Comparison of ENCODE assay signal across 8 mouse cellular contexts in genomic region chr13:63642617-63643016, GRCm38 (mm10).
A peak's percentile ranks its signal among the peaks of the same experiment; 100 is the strongest.
DNase-seq lines count a peak whose midpoint lies in the region; ATAC-seq lines count a peak whose summit lies in the region.

No protein-coding gene starts in this region.

- H3K9me3 ChIP-seq in midbrain, embryonic 16.5 days (replicated peaks; ENCODE audit: control insufficient read depth, low read length, poor library complexity, severe bottlenecking): no peaks in the 10 kb centered on the region

- 63% methylated on average over 5 of the region's 5 CpGs for WGBS in midbrain, embryonic 16.5 days

- no peak overlapping the region for H3K27ac ChIP-seq in midbrain, embryonic 16.5 days (ENCODE audit: low read length)

- peak; percentile 62 for DNase-seq in 3T3-L1 (ENCODE audit: low read depth, low spot score)
- DNase-seq in adrenal gland, postnatal 25 days: peak; percentile 89
- DNase-seq in forelimb bud, embryonic 11.5 days (ENCODE audit: low read depth, low spot score): peak; percentile 69
- DNase-seq in heart, postnatal 10 days: peak; percentile 90 to 91
- peak; percentile 86 to 92 for DNase-seq in kidney, postnatal 4 days
- peak; percentile 85 to 89 for DNase-seq in lung, adult 18-20 months
- peak; percentile 71 for DNase-seq in right cerebral cortex, postnatal 14 days

- no peaks in the 10 kb centered on the region for H3K4me1 ChIP-seq in midbrain, embryonic 16.5 days (ENCODE audit: control insufficient read depth, insufficient read depth, low read length)

- H3K27me3 ChIP-seq in midbrain, embryonic 16.5 days (ENCODE audit: control insufficient read depth, insufficient read depth, low read depth, low read length): no peaks in the 10 kb centered on the region; the same call in 1 of the 2 replicates

- H3K9ac ChIP-seq in midbrain, embryonic 16.5 days (ENCODE audit: low read depth, low read length): no peak overlapping the region

- H3K36me3 ChIP-seq in midbrain, embryonic 16.5 days (ENCODE audit: control insufficient read depth, insufficient read depth, low read length): no peaks in the 10 kb centered on the region

- no peak for ATAC-seq in midbrain, embryonic 16.5 days

- H3K4me3 ChIP-seq in midbrain, embryonic 16.5 days (ENCODE audit: low read depth, low read length): no peak overlapping the region

- intact Hi-C loops in heart, postnatal 10 days (cut with DNase I): loop anchor here (2.0 to 5.0 kb wide), 2 partner anchors 78 to 175 kb away; partner anchors contain the start of gene Ercc6l2

- H3K4me2 ChIP-seq in midbrain, embryonic 16.5 days (ENCODE audit: low read length): no peak overlapping the region
